Mouse (Mus musculus): Measurements from ENCODE around the gene Ifit3b.
"Not testable (repeated sequence)": the region's sequence is repeated elsewhere in the genome, so short reads cannot be mapped to it uniquely, and the experiment has no call there.

DNA sequence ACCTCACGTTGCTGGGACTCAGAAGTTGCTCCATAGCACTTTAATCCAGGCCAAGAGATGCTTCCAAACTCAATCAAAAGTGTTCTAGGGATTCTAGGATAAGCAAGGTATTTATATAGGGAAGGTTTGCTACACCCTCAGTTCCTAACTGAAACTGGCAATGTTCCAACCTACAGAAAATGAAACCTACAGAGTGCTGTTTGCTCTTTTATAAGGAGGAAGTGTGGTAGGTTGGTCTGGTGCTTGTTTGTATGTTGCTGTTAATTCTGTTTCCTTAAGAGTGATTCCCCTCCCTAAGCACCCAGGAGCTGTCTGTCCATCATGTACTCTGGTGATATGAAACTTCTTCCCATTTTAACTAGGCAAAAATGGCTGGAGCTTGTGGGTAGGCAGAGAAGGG lies 5.9 kb upstream of the Ifit3b start, which contains the start of gene Ifit1bl1:
- TF ChIP-seq CTCF (IDR thresholded peaks at IDR 0.05); EP300 (IDR thresholded peaks at IDR 0.05; ENCODE audit: insufficient read depth, low read depth, low read length): not testable (repeated sequence)

Measured in heart, adult 2 months (tissue).